Mouse (Mus musculus): ENCODE measurements around the gene Cd22.
"Not testable (repeated sequence)": the region's sequence is repeated elsewhere in the genome, so short reads cannot be mapped to it uniquely, and the experiment has no call there.

Gene Cd22

DNA sequence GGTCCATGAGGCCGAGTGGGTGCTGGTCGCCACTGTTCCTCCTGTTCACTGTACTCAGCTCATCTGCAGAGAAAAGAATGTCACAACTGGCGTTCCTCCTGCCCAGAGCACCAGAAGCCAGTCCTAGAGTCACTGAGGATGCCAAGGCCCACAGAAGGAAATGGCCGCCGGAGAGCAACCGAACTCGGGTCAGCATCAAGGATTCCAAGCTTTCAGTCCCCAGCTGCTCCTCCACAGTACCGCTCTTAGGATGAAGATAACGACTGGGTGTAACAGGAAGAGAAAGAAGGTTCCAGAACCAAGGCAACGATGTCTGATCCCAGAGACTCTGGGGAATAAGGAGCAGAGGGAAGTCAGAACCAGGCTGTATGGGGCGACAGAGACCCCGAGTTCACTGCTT lies 18.7 kb downstream of the Cd22 start, which contains the start of gene Ffar1:
Ffar1 (minus strand) TSS at position 101 of the 400 bp plus-strand sequence.
- DNase-seq (ENCODE audit: low read depth) = no peak

DNA sequence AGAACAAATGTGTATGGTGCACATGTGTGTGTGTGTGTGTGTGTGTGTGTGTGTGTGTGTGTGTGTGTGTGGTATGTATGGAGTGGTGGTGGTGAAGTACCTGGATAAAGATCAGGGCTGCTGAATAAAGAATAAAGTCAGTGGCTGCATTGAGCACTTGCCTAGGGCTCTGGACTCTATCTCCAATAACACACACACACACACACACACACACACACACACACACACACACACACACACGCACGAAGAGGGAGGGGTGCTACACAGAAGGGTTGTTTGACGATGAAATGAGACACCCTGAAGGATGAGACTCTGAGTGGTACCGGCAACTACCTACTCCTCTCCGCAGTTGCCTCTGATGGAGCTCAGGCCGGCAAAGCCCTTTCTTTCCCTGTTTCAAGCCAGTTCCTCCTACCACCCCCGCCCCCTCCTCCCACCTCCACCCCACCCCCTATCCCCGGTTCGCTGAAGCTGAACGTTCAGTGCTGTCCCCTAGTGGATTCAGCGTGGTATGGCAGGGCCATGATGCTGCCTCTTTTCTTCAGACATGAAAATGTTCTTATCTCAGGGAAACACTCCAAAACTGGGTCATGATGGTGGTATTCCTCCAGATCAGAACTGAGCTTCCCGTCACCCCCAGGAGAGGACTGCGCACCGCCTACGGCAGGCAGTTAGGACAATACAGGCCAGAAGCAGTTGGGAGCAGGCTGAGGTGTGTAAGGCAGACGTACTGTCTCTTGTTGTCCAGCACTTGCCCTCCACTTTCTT lies 20.3 kb downstream of the Cd22 start:
- DNase-seq (ENCODE audit: low read depth) = peak; percentile 50

DNA sequence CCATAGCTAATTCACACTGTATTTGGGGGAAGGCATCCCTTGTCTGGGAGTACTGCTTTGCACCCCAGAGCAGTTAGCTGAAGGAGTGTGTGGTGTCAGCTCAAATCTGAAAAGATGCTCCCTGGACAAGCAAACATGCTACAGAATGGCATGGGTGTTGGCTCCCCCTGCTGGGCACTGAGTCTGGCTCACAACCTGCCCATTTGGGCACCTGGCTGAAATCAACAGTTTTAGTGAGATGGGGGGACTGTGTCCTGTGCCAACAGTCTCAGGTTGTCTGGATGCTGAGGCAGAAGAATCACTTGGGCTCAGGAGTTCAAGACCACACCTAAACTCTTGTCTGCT lies 20.9 kb downstream of the Cd22 start:
- DNase-seq (ENCODE audit: low read depth) = peak; percentile 74

DNA sequence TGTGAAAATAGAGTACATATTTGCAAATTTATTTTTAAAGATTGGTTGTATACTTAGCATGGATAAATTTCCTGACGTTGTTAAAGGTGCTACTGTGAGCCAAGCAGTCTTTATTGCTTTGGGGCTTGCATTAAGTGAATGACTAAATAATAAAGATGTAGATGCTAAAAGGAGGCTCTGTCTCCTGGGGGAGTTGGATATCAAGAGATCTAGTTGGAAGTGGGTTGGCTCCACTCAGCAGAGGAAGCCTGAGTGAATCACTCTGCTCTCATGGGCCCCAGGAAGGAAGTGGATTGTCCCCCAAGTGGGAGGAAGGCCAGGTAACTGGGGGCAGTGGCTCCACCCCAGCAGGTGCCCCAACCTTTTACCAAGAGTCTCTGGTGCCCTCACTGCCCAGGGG lies 22.4 kb downstream of the Cd22 start:
- no peak for DNase-seq (ENCODE audit: low read depth)

DNA sequence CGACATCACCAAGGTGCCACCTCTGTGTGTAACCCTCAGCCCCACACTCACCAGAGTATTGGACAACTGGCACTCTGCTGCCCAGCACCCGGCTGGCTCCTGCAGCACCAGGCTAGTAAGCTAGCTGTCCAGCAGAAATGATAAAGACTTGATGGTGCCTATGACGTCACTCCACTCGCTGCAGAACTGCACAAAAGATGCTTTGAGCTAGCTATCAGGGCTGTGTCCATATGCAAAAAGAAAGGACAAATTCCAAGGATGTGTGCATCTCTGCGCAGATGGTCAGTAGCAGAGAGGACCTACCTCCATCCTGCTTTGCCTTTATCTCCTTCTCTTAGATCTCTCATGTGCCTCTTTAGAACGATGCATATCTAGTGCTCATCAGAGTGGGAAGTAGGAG lies 24.1 kb downstream of the Cd22 start, which contains the start of gene Ffar3:
Ffar3 (minus strand) TSS at position 101 of the 400 bp plus-strand sequence.
- DNase-seq (ENCODE audit: low read depth) = no peak

DNA sequence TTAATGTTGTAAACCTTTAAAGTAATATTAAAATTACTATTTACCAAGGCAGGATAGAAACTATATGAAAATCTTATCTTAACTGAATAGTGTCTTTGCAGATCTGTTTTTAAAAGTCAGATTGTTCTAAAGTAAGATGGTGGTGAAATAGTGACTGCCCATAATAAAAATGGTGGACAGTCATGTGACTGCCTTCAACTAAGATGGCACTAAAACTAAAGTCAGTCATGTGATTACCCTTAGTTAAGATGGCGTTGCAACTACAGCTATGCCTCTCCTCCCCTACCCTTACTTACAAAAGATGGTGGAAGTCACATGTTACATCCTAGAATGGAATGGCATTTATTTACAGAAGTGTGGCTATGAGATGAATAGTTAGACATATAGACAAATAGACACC lies 28.7 kb downstream of the Cd22 start:
- DNase-seq (ENCODE audit: low read depth) = no peak

DNA sequence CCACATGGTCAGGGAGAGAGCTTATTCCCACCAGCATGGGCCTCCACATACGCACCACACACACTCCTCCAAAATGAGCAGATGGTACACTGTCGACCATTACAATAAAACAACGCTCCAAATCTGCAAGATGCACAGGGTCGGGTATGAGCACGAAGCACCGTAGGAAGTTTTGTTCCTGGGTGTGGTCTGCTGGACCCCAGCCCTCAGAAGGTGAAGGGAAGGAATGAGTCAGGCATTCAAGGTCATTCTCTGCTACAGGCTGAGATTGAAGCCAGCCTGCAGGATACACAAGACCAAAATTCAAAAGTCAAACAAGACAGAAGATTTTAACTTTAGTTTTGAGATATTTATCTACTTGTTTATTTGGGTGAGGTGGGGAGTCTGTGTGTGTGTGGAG lies 32.2 kb downstream of the Cd22 start:
- DNase-seq (ENCODE audit: low read depth) = no peak

DNA sequence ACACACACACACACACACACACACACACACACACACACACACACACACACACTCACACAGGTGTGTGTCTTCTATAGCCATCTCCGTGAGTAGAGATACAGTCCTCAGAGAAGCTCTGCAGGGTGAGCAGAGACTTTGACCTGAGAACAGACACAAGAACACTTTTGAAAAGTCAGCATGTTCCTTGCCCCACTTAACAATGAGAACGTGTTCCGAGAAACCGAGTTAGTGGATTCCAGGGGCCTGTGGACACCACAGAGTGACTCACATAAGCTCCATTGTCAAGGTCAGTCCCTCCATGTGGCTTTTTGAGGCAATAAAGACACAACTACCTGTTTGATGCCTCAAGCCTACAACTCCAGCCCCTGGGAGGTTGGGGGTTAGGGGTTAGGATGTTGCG lies 32.8 kb downstream of the Cd22 start:
- no peak for DNase-seq (ENCODE audit: low read depth)

DNA sequence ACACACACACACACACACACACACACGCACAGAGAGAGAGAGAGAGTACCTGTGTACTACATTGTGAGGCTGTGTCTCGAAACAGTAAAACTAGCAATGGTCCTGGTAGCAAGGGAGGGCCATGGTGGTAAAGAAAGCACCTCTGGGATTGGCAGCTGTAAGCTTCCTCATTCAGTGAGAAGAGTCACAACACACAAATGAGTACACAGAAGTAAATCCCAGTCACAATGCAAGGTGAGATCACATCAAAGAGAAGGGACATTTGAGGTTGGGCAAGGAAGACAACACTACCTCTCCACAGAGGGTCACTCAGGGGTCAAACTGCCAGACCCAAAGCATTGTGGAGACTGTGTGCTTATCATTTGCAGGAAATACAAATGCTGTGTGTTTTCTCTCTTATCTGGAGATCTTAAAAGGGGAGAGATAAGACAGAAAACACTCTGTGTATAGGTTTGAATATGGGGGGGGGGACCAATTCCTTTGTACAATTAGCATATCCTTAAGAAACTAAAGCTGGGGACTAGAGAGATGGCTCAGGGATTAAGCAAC lies 33.6 kb downstream of the Cd22 start:
- DNase-seq (ENCODE audit: low read depth) = no peak

DNA sequence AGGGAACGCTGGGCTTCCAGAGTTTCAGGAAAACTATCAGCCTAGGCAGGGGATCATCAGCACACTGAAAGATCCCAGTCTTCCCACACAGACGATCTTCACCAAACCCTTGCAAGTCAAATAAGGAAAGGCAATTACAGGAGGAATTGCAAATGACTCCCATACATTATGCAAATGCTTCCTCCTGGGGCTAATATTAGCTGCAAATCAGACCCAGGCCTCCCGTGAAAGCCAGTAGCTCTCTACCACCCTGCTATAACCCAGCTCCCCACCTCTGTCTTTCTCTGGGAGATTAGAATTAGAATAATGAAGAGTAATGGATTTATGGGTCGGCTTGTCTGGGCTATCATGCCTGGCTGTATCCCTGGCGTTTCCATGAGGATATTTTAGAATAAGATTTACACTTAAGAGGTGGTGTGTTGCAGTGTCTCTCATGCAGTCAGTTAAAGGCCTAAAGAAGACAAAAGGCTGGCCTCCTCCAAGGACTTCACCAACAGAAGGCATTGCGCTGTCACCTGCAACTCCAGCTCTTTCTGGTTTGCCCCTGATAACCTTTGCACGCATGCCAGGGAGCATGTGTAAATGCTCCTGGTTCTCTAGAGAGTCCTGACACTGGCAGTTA lies 35.4 kb downstream of the Cd22 start:
- DNase-seq (ENCODE audit: low read depth) = no peak

DNA sequence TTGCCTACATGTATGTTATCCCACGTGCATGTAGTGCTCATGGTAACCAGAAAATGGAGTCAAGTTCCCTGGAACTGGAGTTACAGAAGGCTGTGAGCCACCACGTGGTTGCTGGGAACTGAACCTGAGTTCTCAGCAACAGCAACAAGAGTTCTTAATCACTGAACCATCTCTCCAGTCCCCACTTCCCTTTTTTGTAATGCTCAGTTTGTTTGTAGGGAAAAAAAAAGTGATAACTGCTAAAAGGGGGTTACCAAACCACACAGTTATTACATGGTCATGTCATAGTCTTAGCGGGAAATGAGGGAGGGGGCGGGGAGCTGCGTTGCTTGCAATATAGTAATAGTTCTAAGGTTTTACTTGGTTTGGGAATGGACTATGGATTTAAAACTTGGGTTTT lies 38.0 kb downstream of the Cd22 start:
- no peak for DNase-seq (ENCODE audit: low read depth)

DNA sequence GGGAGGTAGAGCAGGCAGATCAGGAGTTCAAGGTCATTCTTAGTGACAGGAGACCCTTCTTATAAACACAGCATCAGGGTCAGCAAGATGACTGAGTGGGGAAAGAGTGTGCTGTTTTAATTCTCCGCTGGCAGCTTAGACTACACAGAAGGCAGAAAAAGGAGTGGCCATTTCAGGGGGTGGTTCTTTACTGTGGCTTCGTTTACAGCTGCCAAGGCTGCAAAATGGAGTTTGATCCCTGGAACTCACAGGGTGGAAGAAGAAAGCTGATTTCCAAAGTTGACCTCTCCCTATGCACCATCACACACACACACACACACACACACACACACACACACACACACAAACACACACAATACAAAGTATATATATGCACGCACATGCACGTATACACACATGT lies 38.8 kb downstream of the Cd22 start:
- DNase-seq (ENCODE audit: low read depth) = no peak

DNA sequence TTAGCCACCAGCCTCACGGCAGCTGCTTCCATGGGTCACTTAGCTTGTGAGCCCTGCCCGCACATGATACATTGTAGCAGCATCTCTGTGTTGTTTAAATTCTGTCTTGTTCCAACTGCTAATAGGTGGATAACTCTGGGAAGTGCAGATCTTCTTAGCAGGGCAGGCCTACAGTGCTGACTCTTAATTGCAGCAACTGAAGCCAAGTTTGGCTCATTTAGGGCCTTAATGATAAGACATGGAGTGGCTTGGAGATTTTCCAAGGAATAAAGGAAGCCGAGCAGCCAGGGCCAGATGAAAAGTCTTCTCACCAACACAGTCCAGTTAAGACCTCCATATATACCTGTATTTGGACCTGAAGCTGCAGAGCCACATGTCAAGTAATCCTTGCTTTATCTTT lies 39.8 kb downstream of the Cd22 start:
- no peak for DNase-seq (ENCODE audit: low read depth)

DNA sequence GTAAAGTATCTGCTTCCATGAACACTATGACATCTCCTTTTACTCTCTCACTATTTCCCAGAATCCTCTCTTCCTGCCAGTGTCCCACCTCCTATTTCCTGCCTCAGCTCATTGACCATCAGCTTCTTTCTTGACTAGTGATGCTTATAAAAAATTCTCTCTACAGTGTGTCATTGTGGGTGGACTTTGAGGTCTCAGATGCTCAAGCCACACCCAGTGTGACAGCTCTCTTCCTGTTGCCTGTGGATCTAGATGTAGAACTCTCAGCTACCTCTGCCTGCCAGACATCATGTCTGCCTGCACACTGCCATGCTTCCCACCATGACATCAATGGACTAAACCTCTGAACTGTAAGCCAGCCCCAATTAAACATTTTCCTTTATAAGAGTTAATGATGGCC lies 42.9 kb downstream of the Cd22 start:
- no peak for DNase-seq (ENCODE audit: low read depth)

DNA sequence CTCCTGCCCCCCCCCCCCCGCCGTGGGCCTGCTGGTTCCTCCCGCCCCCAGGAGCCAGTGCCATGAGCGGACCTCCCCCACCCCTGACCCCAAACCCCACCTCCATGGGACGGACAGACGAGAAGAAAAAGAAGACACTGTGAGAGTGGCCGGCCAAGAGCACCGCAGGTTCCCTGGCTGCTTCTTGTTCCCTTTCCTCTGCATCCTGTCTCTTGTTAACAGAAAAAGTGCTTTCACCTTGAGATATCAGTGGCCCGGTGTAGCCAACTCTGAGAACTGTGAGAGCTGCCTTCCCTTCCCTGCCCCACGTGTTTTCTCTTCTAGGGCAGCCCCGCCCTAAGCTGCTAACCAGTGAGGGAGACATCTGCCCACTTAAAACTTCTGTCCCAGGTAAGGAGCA lies 47.5 kb downstream of the Cd22 start:
- DNase-seq (ENCODE audit: low read depth) = not testable (repeated sequence)

DNA sequence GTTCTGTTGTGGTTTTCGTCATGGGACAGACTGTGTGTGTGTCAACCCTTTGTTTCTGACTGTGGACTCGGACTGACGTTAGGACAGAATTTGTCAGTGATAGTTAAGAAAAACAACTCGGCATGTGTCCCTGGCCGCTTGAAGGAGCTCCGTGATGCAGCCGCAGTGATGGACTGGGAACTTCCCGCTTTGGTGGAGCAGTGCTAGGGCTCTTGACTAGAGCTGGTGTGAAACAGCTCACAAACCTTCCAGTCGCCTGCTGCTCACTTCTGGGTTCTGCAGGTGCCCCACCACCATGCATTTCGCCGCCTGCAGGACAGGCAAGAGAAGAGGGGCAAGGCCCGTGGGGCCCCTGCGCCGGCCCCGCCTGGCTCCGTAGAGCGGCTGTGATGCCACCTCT lies 47.9 kb downstream of the Cd22 start:
- no peak for DNase-seq (ENCODE audit: low read depth)

DNA sequence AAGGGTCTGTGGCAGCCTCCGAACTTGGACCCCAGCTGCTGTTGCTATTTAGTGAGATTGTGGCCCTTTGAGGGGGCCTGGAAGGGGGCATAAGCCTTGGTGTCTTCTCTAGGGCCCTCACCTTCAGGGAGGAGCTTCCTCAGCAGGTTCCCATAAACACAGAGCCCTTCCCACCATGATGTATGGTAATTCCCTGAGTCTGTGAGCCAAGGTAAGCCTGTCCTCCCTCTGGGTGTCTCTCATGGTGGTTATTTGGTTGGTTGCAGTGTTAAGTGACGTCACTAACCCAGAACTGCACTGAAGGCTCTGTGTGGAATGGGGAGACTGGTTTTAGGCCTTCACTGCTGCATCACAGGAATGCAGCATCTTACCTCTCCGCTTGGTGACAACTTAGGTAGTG lies 50.7 kb downstream of the Cd22 start:
- no peak for DNase-seq (ENCODE audit: low read depth)

DNA sequence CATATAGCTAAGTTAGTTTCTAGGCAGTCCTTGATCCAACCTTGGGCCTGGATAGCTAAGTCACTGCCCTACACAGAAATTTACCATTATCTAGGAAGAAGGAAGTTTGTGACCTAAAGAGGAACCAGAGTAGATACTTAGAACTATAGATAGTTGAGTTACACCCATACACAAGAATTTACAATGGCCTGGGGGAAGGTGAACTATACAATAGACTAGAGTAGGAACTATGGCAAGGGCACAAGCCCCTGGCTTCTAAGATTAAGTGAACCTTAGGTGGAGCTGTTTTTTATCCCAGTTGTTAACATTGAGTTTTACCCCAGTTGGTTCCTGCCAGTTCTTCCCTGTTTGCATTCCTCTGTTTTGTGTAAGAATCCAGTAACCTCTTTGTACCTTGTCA lies 51.3 kb downstream of the Cd22 start:
- not testable (repeated sequence) for DNase-seq (ENCODE audit: low read depth)

DNA sequence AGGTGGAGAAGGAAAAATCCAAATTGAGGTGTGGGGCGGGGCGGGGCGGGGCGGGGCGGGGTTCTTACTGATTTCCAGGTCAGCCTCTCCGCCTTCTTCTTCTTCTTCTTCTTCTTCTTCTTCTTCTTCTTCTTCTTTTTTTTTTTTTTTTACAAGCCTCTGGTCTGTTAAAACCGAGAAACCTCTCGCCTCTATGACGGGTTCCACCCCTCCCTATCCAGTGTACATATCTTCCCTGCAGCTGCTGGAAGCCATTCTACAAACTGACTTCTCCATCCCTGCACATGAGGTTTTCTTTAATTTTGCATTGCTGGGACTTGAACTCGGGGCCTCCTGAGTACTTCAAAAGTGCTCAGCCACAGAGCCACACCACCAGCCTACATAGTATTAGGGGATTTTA lies 53.5 kb downstream of the Cd22 start:
- no peak for DNase-seq (ENCODE audit: low read depth)

DNA sequence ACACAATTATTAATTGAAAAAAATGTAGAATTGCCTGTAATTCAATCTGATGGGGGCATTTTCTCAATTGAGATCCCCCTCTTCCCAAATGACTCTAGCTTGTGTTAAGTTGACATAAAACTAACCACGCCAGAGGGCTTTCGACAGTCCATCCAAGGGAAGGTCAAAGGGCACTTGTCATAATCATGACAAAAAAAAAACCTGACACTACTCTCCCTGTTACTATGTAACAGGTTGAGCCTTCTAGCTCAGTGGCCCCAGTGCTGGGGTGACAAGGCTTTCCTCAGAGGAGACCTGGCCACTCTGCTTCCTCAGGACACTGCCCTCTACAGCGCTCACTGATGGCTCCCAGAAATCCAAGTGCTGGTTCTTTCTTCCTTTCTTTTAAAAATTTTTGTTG lies 55.8 kb downstream of the Cd22 start:
- no peak for DNase-seq (ENCODE audit: low read depth)

DNA sequence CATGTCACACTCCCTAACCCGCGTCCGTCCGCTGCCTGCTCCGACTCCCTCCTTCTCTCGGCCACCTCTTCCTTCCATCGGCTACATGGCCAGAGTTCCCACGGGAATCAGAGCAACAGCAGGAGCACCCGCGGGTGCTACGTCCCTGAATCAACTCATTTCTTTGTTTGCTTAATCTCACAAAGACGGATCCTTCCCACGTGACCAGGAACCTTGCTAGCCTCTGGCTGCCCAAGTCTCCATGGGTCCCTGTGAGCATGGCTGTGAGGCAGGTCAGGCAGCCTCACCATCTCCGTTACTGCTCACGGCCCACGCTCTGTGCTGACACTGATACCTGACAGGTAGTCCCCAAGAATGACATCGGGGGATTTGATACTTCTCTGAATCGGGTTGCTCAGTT lies 56.5 kb downstream of the Cd22 start, which contains the start of gene Ffar2:
Ffar2 (minus strand) TSS at position 101 of the 400 bp plus-strand sequence.
- no peak for DNase-seq (ENCODE audit: low read depth)

DNA sequence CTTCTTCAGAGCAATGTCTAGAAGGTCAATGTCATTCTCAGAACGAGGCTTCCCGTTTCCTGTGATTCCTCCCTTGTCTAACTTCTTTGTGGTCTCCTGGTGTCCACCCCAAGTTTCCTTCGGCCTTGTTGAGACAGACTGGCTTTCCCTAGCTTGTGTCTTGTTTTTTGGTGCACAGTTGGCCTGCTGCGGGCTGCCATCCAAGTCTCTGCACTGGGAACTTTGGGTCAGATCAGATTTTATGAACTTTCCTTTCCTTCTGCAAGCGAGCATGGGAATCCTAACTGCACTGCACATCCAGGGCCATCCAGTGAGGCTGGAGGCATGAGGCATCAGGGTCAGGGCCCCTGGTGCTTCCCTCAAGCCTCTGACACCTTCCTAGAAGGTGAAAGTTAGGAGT lies 58.6 kb downstream of the Cd22 start:
- DNase-seq (ENCODE audit: low read depth) = no peak

DNA sequence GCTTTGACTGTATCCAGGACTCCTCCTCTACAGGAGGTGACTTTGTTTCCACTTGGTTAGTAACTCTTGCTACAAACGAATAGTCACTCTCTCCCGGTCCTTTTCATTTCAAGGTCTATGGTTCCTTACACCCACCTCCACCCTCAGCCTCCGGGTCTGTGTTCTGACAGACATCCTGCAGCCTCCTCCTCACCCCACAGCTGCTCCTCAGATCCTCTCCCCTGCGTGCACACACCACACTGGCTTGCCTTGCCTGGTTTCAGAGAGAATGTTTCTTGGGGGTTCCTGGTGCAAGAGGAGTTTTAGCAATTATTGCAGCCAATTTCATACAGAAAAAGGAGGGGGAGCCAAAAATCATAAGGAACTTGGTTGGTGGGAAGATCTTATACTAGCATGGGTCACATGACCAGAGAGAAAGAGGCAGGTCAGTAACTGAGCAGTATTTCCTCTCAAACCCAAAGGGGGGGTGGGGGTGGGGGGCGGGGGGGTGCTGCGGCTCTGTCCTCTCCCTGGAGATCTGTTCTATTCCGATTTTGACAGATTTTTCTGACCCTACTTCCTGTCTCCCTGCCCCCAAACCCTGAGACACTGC lies 59.2 kb downstream of the Cd22 start:
- no peak for DNase-seq (ENCODE audit: low read depth)
